Mouse (Mus musculus): ENCODE measurements around the gene Nrp2.

Nrp2 gene

DNA sequence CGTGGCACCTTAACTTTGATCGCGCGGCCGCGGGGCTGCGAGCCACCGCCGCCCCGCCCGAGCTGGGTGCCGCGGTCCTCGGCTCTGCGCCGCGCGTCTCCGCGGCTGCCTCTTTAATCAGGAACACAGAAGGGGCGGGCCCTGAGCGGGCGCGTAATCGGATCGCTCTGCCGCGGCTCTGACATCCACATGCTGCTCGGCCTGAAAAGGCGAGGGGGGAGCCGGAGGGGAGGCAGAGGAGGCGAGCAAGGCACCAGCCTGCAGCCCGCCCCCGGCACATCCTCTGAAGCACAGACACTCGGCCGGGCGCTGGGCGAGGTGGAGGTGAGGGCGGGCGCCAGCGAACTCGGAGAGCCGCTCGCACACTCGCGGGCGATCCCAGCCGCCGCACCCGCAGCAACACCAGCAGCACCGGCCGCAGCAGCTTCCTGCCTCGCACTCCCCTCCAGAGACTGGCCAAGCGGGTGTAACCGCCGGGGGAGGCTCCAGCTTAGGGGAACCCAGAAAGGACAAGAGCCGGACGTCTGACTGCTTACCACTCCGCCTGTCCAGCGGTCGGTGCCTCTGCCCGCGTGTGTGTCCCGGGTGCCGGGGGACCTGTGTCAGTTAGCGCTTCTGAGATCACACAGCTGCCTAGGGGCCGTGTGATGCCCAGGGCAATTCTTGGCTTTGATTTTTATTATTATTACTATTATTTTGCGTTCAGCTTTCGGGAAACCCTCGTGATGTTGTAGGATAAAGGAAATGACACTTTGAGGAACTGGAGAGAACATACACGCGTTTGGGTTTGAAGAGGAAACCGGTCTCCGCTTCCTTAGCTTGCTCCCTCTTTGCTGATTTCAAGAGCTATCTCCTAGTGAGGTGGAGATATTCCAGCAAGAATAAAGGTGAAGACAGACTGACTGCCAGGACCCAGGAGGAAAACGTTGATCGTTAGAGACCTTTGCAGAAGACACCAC lies at the start of gene Nrp2:
Nrp2 (plus strand) TSS at position 128 of the 959 bp plus-strand sequence.
- DNase-seq (ENCODE audit: extremely low read depth, low read depth), result no peak

DNA sequence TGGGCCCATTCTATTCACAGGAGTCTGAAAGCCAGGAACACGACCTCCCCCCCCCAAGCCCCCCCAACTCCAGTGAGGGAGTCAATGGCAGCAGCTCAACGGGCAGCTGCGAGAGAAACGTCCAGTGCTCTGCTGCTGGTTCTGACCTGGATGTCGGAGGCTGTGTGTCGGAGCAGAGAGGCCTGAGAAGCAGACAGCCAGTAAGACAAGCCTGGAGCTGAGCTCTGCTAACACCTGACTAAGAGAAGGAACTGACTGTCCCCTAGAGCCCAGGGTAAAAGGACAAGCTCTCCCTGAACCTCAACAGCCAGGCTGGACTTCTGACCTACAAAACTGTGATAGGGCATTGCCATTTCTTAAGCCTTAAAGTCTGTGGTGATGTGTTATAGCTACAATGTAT lies 48.6 kb upstream of the Nrp2 start:
- DNase-seq (ENCODE audit: extremely low read depth, low read depth), result no peak

DNA sequence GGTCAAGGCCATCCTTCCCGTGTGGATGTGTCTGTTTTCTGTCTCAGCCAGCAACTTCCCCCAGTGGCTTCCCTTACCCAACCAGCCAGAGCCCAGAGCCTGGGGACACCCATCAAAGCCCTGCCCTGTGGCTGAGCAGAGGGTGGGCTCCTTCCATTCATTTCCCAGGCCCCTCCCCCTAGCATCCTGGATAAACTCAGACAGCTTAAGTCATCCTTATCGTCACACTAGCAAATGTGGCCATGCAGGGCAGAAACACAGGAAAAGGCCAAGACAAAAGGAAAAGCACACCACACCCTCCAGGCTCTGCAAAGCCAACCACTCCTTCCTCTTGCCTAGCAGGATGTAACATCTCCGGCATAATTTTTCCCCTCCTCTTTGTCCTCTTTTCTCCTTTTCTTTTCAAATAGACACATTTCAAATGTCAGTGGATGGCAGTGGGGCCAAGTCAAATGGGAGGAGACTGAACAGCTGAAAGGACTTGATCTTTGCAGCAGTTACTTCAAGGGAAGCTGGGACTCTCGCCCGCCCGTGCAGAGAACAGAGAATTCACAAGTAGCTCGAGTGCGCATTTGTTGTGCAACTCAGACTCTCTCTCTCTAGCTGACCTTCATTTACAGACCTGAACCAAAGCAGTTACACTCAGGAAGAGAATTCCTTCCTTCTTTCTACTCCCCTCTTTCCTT lies 38.0 kb upstream of the Nrp2 start:
- DNase-seq (ENCODE audit: extremely low read depth, low read depth), result no peak

DNA sequence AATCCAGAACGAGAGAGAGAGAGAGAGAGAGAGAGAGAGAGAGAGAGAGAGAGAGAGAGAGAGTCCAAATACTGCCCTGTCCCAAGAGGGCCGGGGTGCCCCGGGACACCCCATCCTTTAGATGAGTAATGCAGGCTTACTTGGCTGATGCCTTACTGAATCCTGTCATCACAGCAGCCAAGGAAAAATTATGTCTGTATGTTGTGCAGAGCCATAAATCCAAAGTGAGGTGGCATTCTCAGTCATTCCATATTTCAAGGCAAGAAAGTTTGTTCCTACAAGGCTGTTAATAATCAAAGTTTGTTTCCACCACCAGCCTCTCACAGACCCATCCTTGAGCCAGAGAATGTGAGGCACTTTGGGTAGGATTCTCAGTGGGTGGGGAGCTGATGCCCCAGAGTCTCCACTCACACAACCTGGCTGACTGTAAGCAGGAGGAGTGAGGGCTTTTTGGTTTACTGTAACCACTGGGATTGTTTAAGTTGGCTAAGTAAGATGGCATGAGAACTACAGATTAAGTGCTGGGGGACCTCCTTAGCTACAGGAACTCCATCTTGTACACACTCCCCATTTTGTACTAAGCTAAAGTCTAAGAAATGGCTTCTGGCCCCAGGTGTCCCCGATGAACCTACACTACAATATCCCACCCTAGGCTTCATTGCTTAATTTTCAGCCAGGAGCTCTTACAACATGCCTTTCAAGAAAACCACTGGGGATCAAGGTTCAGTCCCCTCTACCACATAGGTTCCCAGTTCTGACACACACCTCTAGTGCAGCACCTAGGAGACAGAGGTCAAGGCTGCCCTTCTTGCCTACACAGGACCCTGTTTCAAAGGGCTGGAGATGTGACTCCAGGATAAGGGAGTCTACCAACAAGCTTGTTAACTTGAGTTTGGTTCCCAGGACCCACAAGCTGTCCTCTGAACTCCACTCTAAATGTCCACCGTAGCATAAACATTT lies 37.0 kb upstream of the Nrp2 start:
- no peak for DNase-seq (ENCODE audit: extremely low read depth, low read depth)

DNA sequence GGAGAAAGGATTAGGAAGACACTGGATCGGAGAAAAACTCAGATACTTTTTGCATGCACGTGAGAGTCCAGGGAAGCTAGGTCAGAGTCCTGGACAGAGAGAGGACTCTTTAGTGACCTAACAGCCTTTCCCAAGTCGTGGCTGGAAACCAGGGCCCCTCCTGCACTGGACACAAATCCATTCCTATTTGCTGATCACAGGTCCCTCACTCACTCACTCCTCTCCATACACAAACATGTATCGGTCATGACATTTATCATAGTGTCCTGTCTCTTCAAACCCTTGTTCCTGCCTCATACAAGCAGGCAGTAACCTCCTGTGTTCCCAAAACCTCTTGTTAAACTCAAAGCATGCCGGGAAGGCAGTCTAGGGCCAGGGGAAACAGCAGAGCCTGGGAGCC lies 36.3 kb upstream of the Nrp2 start:
- no peak for DNase-seq (ENCODE audit: extremely low read depth, low read depth)

DNA sequence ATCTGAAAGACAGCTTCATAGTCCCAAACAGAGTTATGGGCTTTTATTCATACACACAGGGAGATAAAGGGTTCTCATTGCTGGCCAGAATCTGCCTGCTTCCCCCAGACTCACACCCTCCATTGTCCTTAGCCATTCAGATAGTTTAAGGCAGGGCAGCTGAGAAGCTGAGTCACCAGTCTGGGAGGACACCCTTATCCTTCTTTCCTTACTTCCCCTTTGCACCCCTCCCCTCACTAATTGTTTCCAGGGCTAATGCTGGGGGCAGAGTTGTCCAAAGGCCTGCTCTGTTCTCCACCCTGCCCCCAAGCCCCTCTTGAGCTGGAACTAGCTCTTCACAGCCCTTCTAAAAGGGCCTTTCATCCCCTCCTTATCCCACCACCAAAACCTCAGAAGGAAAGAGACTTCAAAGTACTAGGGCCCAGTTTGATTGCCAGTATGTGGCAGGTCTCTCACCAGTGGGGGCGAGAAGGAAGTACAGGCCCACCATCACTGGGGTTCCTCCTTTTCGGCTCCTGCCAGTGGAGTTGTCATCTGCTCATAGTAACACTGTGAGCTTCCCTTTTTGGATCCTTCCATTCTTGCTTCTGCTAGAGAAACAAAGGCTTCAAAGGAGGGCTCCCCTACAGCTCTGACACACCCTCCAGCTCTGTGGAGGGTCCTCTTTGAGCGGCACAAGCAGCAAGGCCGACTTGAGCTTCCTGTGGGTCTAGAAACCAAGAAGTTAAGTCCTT lies 24.3 kb upstream of the Nrp2 start:
- DNase-seq (ENCODE audit: extremely low read depth, low read depth), result no peak

DNA sequence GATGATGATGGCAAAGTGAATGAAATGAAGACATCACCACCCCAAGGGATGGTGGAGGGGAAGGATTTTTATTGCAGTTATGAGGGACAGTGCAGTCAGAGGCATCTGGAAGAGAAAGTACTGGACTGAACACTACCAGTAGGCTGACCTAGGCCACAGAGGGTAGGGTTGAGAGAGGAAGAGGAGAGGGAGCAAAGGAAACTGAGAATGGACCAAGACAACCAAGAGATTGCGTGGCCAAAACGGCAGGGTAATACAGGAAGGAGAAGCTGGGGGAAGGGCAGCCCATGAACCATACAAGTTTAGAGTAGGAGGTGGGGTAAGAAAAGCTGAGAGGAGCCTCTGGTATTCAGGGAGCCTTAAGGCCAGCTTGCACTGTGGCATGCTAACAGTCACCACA lies 23.6 kb upstream of the Nrp2 start:
- no peak for DNase-seq (ENCODE audit: extremely low read depth, low read depth)

DNA sequence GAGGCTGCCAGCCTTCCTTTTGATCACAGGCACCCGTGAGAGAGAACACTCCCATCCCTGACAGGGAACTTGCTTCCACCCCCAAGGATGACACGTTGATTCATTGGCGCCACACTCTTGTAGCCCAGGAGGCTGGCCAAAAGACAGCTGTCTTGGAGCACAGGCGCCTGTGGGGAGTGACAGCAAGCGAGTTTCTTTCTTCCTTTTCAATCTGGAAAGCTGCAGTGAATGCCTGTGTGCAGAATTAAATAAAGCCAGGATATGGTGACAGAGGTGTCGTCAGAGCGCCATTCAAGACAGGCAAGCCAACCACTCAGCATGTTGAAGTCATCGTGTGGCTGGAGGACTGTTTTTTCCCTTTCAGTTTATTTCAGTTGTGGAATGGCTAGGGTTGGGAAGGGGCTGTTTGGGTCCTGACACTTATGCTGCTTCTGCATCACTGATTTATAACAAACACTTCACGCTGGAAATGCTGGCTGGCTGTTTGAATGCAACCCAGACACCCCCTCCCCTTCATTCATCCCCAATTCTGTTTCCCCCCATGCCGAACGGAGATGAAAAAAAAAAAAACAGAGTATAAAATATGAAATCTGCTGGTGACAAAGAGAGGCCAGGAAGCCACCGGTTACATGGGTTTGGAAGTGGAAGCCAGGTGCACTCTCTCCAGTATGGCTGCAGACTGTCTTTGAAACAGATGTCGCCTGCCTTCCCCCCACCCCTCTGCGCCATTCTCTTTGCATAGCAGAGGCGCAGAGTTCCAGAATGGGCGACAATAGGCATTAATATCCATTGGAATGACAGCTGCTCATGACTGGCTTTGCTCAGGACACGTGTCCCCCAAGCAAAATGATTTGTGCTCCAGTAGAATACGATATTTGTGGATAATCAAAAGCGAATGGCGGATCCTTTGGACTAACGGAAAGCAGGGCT lies 20.4 kb upstream of the Nrp2 start:
- DNase-seq (ENCODE audit: extremely low read depth, low read depth), result no peak

DNA sequence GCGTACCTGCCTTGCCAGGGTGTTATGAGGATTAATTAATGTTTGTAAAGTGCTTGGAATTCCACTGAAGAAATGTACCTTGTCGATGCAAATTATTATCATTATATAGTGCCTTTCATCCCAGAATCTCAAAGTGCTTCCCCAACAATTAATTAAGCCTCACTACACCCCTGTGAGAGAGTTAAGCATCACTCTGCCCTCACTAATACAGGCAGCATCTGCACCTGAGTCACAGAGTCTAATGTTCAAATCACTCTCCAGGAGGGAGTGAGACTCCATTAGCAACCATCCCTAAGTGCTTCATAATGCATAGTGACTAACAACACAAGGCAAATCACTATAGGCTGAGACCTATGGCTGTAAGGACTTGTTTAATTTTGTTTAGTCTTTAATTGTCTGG lies 19.6 kb upstream of the Nrp2 start:
- no peak for DNase-seq (ENCODE audit: extremely low read depth, low read depth)

DNA sequence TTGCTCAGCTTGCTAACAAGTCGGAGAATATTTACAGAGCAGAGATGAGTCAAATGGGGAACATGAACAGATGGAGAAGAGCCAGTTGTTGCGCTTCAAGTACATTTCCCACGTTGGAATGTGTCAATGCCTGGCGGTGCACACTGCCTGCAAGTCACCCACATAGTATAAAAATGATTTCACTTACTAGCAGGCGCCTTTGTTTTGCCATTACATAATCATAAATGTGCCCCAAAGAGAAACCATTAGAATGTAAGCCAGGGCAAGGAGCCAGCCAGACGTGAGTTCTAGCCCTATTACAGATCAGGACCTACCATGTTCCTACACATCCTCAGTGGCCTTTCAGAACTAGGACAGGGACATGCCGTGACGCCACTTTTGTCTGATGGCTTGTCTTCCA lies 15.6 kb upstream of the Nrp2 start:
- no peak for DNase-seq (ENCODE audit: extremely low read depth, low read depth)

DNA sequence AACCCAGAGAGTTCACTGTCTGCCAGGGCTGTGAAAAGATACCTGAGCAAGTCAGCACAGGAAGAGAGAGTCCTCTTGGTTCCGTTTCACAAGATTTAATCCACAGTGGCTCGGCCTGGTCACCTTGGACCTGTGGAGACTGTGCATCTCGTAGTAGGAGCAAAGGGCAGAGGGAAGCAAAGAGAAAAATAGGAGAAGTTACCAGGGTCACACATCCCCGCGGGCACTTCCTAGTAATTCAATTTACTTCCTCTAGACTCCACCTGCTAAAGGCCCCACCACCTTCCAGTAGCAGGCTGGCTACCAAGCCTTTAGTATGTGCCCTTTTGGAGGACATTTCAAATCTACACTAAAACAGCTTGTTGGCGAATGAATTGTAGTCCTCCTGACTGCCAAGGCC lies 11.9 kb upstream of the Nrp2 start:
- DNase-seq (ENCODE audit: extremely low read depth, low read depth), result no peak

DNA sequence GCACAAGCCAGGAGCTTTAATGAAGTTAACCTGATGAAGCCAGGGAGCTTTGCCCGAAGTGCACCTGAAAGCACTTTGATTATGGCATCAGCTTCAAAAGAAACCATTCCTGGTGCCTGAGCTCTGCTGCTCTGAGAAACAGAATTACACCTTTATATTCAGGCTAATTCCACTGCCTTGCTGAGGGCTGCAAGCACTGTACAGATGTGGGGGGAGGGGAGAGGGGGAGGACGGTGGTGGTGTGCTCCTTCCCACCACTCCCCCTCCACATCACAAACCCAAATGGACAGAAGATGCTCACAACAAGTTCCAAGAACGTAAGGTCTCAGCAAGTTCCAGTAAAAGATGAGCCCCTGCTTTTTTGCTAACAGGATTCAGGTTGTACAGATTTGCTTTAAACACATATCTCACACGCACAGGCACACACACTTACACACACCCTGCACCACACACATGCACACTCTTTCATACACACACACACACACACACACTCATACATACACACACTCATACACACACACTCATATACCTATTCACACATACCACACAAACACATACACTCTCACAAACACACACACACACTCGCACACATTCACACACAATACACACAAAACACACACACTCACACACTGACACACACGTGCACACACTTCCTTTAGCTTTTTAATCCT lies 6.6 kb upstream of the Nrp2 start:
- no peak for DNase-seq (ENCODE audit: extremely low read depth, low read depth)

DNA sequence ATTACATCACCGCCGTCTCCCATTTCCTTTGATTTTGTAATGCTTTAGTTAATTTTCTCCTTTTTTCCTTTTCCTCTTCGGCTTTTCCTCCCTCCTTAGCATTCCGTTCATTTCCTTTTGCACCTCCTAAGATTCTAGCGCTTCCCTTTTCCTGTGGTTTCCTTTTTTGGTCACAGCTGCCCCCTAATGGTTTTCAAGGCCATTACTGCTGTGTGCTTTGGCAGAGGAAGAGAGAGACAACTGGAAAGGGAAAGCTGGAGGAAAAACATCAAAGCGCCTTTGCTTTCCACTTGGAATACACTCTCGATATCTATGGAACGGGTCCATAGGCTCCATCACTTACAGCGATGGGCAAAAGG lies 6.1 kb upstream of the Nrp2 start:
- no peak for DNase-seq (ENCODE audit: extremely low read depth, low read depth)

DNA sequence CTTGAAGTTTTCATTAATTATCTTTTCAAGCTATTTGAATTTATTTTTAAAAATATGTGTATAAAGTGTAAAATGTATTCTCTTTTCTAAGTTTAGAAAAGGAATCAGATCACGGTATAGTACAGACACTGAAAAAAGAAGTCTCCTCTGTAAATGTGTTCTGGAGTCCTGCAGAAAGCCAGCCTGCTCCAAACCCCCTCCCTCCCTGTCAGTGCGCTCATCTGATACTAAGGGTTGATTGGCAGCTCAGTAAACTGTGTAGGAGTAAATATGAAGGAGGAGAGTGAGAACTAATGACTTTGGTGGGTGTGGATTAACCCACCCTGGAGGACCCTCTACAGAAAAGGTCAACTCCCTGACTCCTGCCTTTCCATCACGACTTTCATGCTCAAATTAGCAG lies 5.7 kb upstream of the Nrp2 start:
- DNase-seq (ENCODE audit: extremely low read depth, low read depth), result no peak

DNA sequence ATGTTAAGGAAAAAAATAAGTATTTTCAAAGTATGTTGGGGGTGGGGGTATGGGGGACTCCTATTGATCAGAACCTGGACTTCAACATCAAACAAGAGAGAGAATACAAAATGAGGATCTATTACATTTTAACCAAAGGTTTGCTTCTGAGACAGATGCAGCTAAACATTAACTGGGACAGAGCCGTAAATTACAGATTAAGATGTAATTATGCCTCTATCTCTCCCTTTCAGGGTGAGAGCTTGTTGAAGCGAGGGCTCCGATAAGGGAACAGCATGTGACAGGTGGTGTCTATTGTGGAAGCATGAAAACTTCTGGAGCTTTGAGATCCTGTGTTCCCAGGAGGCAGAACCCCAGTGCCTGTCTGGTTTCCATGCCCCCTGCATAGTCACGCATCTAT lies 3.3 kb upstream of the Nrp2 start:
- DNase-seq (ENCODE audit: extremely low read depth, low read depth), result no peak

DNA sequence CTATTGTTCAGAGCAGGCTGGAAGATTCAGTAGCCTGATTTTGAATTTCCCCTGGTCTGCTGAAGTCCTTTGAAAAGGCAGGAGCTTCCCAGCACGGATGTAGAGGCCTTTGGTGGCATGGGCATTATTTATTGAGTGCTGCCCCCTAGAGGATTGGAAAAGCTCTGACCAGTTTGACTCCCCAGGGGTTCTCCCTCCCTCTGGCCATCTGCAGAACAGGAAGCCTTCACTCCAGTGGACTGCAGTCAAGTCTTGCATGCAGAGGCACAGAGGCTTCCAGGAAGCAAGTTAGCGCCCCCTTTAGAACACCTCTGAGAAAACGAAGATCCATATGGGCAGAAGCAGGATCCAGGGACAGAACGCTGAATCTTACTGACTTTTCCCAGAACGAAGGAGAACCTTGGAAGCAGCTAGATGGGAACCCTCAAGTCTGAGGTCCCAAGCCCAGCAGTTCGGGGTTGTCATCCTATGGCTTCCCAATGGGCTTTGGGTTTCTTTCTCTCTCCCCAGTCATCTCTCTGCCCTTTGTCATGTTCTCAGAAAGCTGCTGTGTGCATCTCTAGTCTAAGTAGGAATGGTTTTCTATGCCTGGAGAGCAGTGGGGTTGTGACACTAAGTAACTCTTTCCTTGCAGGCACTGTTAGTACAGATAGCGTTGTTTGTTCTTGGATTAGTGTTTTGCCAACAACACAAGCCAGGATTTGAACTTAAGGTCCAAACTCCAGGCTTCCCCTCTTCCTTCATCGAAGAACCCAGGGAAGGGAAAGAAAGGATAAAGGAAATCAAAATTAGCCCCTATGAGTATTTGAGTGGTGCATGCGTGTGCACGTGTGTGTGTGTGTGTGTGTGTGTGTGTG lies 1.8 kb upstream of the Nrp2 start:
- no peak for DNase-seq (ENCODE audit: extremely low read depth, low read depth)

DNA sequence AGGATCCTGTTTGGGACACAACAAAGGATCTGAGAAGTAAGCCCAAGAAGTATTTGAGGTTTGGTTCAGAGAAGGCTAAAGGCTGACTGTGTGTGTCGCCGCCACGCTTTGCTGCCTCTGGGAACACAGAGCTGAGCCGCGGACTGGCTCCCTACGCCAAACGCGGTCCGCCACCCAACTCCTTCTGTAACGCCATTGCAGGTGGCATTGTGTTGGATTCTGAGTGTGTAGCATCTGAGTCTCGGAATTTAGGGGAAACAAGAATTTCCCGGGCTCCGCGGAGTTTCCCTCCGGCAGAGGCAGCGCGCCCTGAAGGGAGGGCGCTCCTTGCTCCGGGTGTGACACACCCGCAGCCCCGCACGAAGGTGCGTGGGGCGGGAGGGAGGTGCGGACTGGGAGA lies 342 bp upstream of the Nrp2 start:
- no peak for DNase-seq (ENCODE audit: extremely low read depth, low read depth)

DNA sequence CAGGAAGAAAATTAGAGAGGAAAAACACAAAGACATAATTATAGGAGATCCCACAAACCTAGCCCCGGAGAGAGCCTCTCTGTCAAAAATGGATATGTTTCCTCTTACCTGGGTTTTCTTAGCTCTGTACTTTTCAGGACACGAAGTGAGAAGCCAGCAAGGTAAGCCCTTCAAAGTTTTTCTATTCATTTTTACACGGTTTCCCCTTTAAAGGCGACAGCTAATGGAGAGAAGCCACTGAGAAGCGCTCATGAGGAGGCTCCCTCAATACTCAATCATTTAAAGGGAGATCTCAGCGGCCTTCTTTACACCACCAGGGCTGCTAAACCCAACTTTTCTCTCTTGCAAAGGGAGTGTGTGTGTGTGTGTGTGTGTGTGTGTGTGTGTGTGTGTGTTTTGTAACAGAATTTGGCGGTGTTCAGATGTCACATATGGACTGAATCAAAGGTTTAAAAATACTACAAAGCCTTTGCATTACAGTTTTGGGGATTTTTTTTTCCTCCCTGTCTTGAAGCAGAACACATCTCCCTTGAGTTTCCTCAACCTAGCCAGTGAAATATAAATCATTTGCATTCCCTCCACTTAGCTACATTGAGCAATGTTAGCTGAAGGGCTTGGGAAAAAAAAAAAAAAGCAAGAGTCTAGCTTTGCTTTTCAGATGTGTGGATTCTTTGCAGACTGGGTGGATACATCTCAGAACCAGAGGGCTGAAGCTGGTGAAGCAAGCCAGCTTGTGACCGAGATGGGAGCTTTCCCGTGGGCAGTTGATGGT lies 1.2 kb downstream of the Nrp2 start:
- no peak for DNase-seq (ENCODE audit: extremely low read depth, low read depth)

Measured in MEL-GATA-1-ER (cell line).